Mouse (Mus musculus) urinary bladder, postnatal 4 days (tissue): Measurements from ENCODE around the gene Cnn2.
A peak's percentile ranks its signal among the peaks of the same experiment; 100 is the strongest.

ENCODE experiments used
- DNase-seq, 2 experiments: peaks; one replicate each; pipeline ENCODE4 v3.0.0; 2021 to 2022; ENCODE audit warnings: low spot score in 2 of 2

The Cnn2 gene

GRCm38 (mm10) chr10:79989272-79989786, 945 bp downstream of the Cnn2 start:
- DNase-seq: no peak

- no peak for DNase-seq
Measured at GRCm38 (mm10) chr10:79989870-79990269, 1.5 kb downstream of the Cnn2 start.

GRCm38 (mm10) chr10:79991099-79991498, 2.7 kb downstream of the Cnn2 start:
- no peak for DNase-seq

GRCm38 (mm10) chr10:79991548-79991947, 3.2 kb downstream of the Cnn2 start:
- DNase-seq: no peak

GRCm38 (mm10) chr10:79994397-79995115, 6.2 kb downstream of the Cnn2 start:
- DNase-seq: no peak

- no peak for DNase-seq
Measured at GRCm38 (mm10) chr10:79995636-79996035, 7.3 kb downstream of the Cnn2 start.

- peak; percentile 91 to 99 for DNase-seq
Measured at GRCm38 (mm10) chr10:79996272-79997033, 8.1 kb downstream of the Cnn2 start, which contains the start of gene Abca7. Gene Abca7 (plus strand): TSS chr10:79996494.

- no peak for DNase-seq
Measured at GRCm38 (mm10) chr10:79997034-79997760, 8.8 kb downstream of the Cnn2 start.

GRCm38 (mm10) chr10:79997819-79998218, 9.4 kb downstream of the Cnn2 start:
- no peak for DNase-seq

GRCm38 (mm10) chr10:80001945-80002344, 13.6 kb downstream of the Cnn2 start:
- DNase-seq: no peak

- DNase-seq: no peak
Measured at GRCm38 (mm10) chr10:80002829-80003228, 14.4 kb downstream of the Cnn2 start.

- DNase-seq: no peak
Measured at GRCm38 (mm10) chr10:80003374-80004232, 15.2 kb downstream of the Cnn2 start.

GRCm38 (mm10) chr10:80004233-80004705, 15.9 kb downstream of the Cnn2 start:
- no peak for DNase-seq

- DNase-seq: no peak
Measured at GRCm38 (mm10) chr10:80011740-80012139, 23.4 kb downstream of the Cnn2 start.

- DNase-seq: no peak
Measured at GRCm38 (mm10) chr10:80013609-80014008, 25.2 kb downstream of the Cnn2 start.

GRCm38 (mm10) chr10:80014484-80015290, 26.3 kb downstream of the Cnn2 start:
- DNase-seq: no peak

- DNase-seq: no peak
Measured at GRCm38 (mm10) chr10:80015583-80015982, 27.2 kb downstream of the Cnn2 start.

- DNase-seq: no peak
Measured at GRCm38 (mm10) chr10:80016511-80016910, 28.1 kb downstream of the Cnn2 start, which contains the start of gene Arhgap45. Gene Arhgap45 (plus strand): TSS chr10:80016653.

GRCm38 (mm10) chr10:80016931-80017330, 28.5 kb downstream of the Cnn2 start:
- DNase-seq: no peak

- no peak for DNase-seq
Measured at GRCm38 (mm10) chr10:80017361-80017760, 29.0 kb downstream of the Cnn2 start.
